Mouse (Mus musculus): ENCODE measurements around the gene Mtmr2.

DNA sequence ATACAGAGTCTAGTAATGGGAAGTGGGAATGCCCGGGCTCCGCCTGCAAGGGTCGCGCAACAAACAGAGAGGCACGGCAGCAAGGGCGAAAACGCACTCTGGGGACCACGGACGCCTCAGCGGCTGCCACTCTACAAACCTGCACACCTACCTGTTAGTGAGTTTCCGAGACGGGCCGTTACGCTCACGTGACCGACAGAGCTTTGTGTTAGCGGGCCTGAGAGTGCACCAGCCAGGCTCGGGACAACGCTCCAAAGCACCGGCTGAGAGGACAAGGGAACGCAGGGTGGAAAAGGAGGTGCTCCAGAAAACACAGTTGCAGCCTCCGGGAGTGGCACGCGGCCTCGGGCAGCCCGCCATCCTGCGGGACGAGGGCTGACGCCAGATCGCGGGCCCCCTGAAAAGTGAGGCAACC is 78.2 kb downstream of the Mtmr2 start:
- TF ChIP-seq HCFC1 (IDR thresholded peaks at IDR 0.05; ENCODE audit: low read depth, low read length) (no peak), CTCF (IDR thresholded peaks at IDR 0.05 in 2 of 3, conservative IDR thresholded peaks at IDR 0.05 in 1 of 3; ENCODE audit: control insufficient read depth in 1 of 3, insufficient read depth in 1 of 3, low read depth in 2 of 3, low read length in 3 of 3, poor library complexity in 1 of 3, severe bottlenecking in 1 of 3) (no peak), ELF1 (IDR thresholded peaks at IDR 0.05; ENCODE audit: low read depth, low read length) (no peak), CHD1 (IDR thresholded peaks at IDR 0.05; ENCODE audit: low read depth, low read length) (no peak), ZMIZ1 (IDR thresholded peaks at IDR 0.05; ENCODE audit: low read depth, low read length) (no peak), GABPA (IDR thresholded peaks at IDR 0.05; ENCODE audit: low read depth, low read length) (no peak), POLR2A (IDR thresholded peaks at IDR 0.05; ENCODE audit: control insufficient read depth in 1 of 2, insufficient read depth in 1 of 2, low read depth in 1 of 2, low read length in 2 of 2, poor library complexity in 1 of 2) (no peak)
